Mouse (Mus musculus) inflammation-experienced regulatory T-cells, adult 6 months (primary cell): Measurements from ENCODE around the gene Mup5. TPM values are rescaled to one million over a fixed set of nuclear protein-coding genes. Genes with fewer than 3 reads are reported as not detected.
"Not testable (repeated sequence)": the region's sequence is repeated elsewhere in the genome, so short reads cannot be mapped to it uniquely, and the experiment has no call there.

Experiments
- ATAC-seq: one replicate; pipeline ENCODE4 v1.8.0; 2017
- polyA plus RNA-seq, 3 experiments: library from polyadenylated mRNA; unstranded; fragments of 100-300 nt; shearing (Covaris generic); gene quantifications; one replicate each; pipeline ENCODE4 v1.2.1; 2017

Gene Mup5
- not detected for polyA plus RNA-seq

DNA sequence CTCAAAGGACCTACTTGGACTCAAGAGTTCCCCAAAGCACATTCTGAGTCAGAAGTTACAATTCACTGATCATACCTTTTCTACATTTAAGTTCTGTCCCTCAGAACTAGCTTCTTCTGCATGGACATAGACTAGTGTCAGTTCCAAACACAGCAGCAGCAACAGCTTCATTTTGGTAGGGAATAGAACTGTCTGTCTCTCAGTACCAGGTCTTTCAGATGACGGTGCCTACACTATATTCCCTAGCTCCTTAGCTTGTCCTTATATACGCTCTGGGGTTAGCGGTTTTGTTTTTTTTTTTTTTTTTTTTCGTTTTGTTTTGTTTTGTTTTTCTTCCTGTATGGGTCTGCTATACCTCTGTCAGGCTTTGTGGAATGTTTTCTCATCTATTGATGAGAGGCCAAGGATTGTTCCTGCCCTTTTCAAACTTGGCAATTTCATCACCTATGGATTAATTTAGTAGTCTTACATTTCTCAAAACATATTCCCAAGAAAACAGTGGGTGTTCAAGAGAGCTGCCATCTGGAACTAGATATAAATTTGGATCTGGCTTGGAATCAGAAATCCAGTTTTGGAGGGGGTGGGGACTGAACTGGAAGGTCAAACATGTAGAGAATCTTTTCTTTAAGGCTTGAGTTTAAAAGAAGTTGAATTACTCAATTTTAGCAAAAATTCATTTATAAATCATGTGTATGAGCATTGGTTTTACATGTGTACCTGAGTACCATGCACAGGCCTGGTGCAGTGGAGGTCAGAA lies at the start of gene Mup5:
Mup5 (minus strand) TSS at position 282 of the 757 bp plus-strand sequence.
- no peak for ATAC-seq

GRCm38 (mm10) chr4:61858160-61858559 lies 23.1 kb upstream of the Mup5 start:
- no peak for ATAC-seq

- ATAC-seq = no peak
Measured at GRCm38 (mm10) chr4:61855831-61856698, 21.0 kb upstream of the Mup5 start.

- ATAC-seq = no peak
Measured at GRCm38 (mm10) chr4:61855344-61855743, 20.3 kb upstream of the Mup5 start.

DNA sequence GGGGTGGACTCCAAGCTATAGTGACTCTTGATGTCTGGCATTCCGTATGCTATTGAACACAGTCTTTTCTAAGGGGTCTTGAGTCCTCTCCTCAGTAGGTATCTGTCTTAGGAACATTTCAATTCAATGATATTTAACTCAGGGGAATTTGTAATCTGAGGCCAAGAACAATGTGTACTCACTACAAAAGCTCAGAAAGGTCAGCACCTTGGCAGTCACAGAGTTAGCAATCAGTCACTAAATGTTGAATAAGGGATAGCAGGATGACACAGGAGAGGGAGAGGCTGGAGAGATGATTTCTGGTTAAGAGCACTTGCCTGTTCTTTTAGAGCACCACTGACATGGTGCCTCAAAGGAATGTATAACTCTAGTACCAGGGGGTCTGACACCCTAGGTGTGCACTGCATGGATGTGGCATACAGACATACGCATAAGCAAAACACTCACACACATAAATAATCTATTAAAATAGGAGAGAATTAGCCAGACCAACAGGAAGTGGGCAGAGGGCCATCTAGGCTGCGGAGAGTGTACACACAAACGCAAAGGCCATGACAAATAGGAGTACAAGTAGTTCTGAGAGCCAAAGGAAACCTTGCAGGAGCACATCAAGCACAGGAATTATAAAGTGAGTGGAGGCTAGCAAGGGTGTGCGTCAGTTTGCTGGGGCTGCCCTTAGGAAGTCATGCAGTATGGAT lies 9.9 kb upstream of the Mup5 start:
- no peak for ATAC-seq

GRCm38 (mm10) chr4:61829211-61829610 lies 5.8 kb downstream of the Mup5 start:
- no peak for ATAC-seq

DNA sequence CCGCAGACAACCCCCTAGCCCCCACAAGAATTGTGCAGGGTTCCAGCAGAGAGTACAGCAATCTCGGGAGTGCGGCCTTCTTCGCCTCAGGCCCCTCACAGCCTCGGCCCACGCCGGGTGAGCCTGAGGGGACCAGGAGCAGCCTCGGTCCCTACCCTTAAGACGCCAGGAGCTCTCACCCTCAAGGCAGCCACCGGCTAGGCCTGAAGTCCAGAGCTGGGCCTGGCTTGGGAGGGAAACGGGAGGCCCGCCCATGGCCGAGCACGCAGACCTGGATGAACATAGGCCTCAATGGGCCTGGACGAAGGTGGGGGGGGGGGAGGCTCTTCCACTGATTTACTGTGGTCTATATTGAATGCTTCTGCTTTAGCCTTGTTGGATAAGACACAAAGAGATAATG lies 11.8 kb downstream of the Mup5 start:
- no peak for ATAC-seq

DNA sequence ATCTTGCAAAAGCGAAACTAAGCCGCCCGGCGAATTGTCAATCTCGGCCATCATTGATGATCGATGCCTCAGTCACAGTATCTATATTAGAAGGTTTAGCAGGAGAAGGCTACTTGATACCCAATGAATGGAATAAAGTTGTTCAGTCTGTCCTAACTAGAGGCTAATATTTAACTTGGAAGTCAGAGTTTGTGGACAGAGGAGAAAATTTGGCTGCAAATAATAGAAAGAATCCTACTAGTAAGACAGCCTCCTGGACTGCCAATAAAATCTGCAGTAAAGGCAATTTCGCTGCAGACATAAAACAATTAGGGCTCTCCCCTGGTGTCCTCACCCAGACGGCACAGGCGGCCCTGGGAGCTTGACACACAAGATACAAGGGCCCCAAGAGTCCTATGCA lies 12.5 kb downstream of the Mup5 start:
- ATAC-seq = not testable (repeated sequence)

GRCm38 (mm10) chr4:61815602-61816001 lies 19.4 kb downstream of the Mup5 start:
- ATAC-seq = no peak

GRCm38 (mm10) chr4:61813435-61813834 lies 21.6 kb downstream of the Mup5 start:
- ATAC-seq = no peak

DNA sequence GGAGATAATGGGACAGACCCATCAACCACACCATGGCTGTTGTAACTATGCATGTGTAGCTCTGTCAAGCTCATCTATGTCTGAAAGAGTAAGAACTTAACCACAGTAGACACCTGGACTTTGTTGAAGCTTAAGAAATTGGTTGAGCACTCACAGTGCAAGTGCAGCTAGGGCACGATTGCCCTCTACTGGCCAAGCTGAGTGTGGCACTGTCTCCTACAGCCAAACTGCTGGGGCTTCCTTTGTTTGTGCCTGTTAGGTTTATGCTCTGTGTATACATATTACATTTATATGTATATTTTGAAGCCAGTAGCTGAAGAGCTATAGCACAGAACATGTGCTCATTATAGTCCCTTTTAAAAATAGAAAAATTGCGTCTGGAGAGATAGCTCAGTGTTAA lies 23.8 kb downstream of the Mup5 start:
- ATAC-seq = not testable (repeated sequence)

DNA sequence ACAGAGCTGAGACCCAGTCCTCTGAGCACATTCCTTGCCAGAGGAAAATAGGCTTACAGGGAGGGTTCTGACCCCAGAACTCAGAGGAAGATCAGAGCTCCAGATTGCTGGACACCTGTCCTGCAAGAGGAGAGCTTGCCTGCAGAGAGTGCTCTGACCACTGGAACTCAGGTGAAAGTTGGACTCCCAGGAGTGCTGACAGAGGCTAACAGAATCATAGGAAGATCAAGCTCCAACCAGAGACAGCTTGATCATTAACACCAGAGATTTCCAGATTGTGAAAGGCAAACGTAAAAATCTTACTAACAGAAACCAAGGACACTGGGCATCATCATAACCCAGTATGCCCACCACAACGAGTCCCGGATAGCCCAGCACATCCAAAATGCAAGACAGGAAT lies 26.1 kb downstream of the Mup5 start:
- ATAC-seq = not testable (repeated sequence)

GRCm38 (mm10) chr4:61789699-61790098 lies 45.3 kb downstream of the Mup5 start:
- ATAC-seq = not testable (repeated sequence)

- not testable (repeated sequence) for ATAC-seq
Measured at GRCm38 (mm10) chr4:61784231-61784630, 50.8 kb downstream of the Mup5 start.

DNA sequence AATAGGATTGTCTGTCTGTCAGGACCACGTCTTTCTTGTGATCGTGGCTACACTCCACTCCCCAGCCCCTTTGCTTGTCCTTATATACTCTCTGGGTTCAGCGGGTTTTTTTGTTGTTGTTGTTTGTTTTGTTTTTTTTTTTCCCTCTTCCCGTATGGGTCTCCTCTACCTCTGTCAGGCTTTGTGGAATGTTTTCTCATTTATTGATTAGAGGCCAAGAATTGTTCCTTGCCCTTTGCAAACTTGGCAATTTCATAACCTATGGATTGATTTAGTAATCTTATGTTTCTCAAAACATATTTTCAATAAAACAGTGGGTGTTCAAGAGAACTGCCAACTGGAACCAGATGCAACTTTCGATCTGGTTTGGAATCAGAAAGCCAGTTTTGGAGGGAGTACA lies 52.9 kb downstream of the Mup5 start, which contains the start of gene Mup19:
Mup19 (minus strand) TSS at position 101 of the 400 bp plus-strand sequence.
- ATAC-seq = not testable (repeated sequence)

Other genes starting within 250 kb of the Mup5 start
- gene Mup17, start 239.4 kb downstream of the Mup5 start, polyA plus RNA-seq = not detected
- gene Mup18, start 161.1 kb downstream of the Mup5 start, polyA plus RNA-seq = not detected
- not detected for gene Mup19, start 53.0 kb downstream of the Mup5 start, polyA plus RNA-seq
- gene Mup20, start 218.9 kb upstream of the Mup5 start, polyA plus RNA-seq = not detected